Mouse (Mus musculus) bone marrow macrophage, adult 2 months (primary cell): ENCODE measurements around the gene Nhsl2.

Source experiments
- CTCF ChIP-seq: IDR thresholded peaks from 2 replicates; pipeline ENCODE4 v1.5.1; 2012; ENCODE audit warnings: low read depth, mild to moderate bottlenecking, low read length, moderate library complexity
- POLR2A ChIP-seq: IDR thresholded peaks from 2 replicates; pipeline ENCODE4 v1.6.1; 2012; ENCODE audit warnings: mild to moderate bottlenecking, low read depth, low read length, borderline replicate concordance

GRCm38 (mm10) chrX:101851566-101852354, 2.6 kb downstream of the Nhsl2 start:
- TF ChIP-seq POLR2A = no peak
- TF ChIP-seq CTCF = no peak
